Mouse (Mus musculus) brain, embryonic 14.5 days (tissue): ENCODE measurements around the gene Atp2b1.

ENCODE experiments used
- CTCF ChIP-seq: fragments of 200-500 bp; IDR thresholded peaks from 2 replicates; pipeline ENCODE4 v1.5.1; 2012; ENCODE audit warnings: inconsistent platforms, mild to moderate bottlenecking, moderate library complexity, borderline replicate concordance; ENCODE audit not compliant: insufficient read depth, insufficient read length; ENCODE audit errors: extremely low read depth
- POLR2A ChIP-seq: fragments of 200-500 bp; IDR thresholded peaks from 2 replicates; pipeline ENCODE4 v1.6.1; 2012; ENCODE audit warnings: mild to moderate bottlenecking, inconsistent platforms, borderline replicate concordance; ENCODE audit not compliant: poor library complexity, insufficient read depth, insufficient read length, severe bottlenecking; ENCODE audit errors: extremely low read depth

GRCm38 (mm10) chr10:98880057-98880456 is 34.1 kb upstream of the Atp2b1 start:
- no peak for TF ChIP-seq CTCF
- no peak for TF ChIP-seq POLR2A
